Mouse (Mus musculus): ENCODE measurements around the gene Kcnn4. TPM values are rescaled to one million over a fixed set of nuclear protein-coding genes. Genes with fewer than 3 reads are reported as not detected.
A peak's percentile ranks its signal among the peaks of the same experiment; 100 is the strongest.

Gene Kcnn4
- polyA plus RNA-seq, 1 experiment = 72.1 TPM

- peak; percentile 89 for TF ChIP-seq GATA1 (IDR thresholded peaks at IDR 0.05; ENCODE audit: low read length)
Measured at GRCm38 (mm10) chr7:24377091-24377865, 7.2 kb downstream of the Kcnn4 start.

DNA sequence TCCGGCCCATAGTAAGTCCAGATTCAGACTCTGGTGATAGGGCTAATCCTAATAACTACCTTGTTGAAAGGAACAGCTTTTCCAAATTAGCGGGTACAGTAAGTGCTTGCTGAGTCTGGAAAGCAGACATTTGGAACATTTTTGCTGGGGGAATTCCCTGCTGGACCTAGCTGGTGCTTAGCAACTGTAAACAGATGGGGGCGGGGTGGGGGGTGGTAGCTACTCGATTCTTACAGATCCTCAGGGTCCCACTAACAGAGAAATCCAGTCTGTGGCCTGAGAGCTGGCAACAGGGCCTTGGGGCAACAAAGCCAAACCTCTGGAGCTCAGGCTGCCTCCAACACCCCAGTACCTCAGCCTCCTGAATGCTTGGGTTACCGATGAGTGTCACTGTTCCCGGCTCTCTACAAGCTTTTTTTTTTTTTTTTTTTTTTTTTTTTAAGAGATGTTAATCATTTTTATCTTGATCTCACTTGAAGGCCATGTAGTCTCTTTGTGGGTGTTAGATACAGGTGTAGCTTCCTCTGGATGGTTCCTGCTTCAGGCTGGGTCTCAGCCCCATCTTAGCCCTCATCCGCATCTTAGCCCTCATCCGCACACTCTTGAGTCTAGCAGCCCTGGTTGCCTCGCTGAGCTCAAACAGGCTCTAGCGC is 8.1 kb downstream of the Kcnn4 start:
- no peak for TF ChIP-seq GATA1 (IDR thresholded peaks at IDR 0.05; ENCODE audit: low read length)

DNA sequence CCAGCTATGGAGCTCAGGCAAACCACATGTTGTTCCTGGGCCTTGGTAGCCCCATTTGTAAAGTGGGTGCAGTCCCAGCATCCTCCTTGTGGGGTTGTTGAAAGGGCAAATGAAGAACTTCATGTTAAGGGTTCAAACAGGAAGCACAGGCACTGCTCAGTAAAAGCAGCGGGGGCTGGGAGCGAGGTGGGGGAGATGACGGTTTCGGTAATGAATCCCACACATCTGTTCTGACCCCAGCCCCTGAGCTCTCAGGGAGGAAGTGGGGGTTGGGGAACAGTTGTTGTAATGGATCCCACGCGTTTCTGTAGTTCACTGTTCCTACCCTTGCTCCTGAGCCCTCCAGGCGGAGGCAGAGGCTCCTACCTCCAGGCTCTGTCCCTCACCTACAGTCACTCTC is 9.9 kb downstream of the Kcnn4 start:
- TF ChIP-seq GATA1 (IDR thresholded peaks at IDR 0.05; ENCODE audit: low read length) = no peak

DNA sequence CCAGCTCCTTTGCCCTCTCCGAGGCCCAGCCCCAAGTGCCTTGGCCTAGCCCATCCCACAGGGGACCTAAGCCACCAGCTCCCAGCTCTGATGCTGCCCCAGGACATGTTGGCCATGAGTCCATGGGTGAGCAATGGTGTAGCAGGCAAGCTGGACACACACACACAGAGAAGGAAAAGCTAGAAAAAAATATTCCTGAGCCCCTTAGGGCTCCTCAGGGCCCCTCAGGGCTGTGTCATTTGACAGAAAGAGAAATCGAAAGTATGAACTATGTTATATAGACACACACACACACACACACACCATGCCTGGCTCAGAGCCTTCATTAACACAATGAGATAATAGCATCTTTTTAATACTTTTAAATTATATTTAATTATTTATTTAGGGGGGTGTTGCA is 10.3 kb downstream of the Kcnn4 start:
- TF ChIP-seq GATA1 (IDR thresholded peaks at IDR 0.05; ENCODE audit: low read length) = no peak

- TF ChIP-seq GATA1 (IDR thresholded peaks at IDR 0.05; ENCODE audit: low read length) = no peak
Measured at GRCm38 (mm10) chr7:24382730-24383372, 12.8 kb downstream of the Kcnn4 start.

DNA sequence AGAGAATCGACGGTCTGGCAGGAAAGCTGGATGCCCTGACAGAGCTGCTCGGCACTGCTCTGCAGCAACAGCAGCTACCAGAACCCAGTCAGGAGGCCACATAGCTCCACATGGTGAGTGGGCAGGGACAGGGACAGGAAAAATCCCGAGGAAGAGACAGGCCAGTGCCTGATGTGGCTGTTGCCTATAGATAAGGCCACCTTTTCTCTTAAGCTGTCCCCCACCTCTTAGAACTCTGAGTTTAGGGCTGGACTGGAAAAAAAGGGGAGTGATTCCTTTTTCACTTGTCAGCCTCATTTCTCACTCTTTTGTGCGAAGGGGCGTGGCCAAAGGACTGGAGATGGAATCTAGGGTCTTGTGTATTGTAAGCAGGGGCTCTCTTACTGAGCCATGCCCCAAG is 14.0 kb downstream of the Kcnn4 start:
- no peak for TF ChIP-seq GATA1 (IDR thresholded peaks at IDR 0.05; ENCODE audit: low read length)

DNA sequence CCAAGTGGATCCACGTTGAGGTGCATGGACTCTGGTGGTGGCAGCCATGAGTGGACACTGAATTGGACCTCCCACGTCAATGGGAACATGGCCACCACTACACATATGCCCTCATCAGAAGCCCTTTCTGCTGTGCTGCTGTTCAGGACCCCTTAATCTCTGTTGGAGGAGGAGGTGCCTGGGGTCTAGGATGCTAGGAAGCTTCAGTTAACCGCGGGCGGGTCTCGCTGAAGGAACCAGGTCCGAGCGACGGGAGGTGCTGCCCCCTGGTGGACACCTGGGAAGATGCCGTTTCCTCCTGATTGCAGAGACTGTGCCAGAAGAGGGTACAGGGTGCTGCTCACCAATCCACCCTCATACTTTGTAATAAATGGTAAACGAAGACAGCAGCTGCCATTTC is 14.8 kb downstream of the Kcnn4 start:
- TF ChIP-seq GATA1 (IDR thresholded peaks at IDR 0.05; ENCODE audit: low read length) = no peak

DNA sequence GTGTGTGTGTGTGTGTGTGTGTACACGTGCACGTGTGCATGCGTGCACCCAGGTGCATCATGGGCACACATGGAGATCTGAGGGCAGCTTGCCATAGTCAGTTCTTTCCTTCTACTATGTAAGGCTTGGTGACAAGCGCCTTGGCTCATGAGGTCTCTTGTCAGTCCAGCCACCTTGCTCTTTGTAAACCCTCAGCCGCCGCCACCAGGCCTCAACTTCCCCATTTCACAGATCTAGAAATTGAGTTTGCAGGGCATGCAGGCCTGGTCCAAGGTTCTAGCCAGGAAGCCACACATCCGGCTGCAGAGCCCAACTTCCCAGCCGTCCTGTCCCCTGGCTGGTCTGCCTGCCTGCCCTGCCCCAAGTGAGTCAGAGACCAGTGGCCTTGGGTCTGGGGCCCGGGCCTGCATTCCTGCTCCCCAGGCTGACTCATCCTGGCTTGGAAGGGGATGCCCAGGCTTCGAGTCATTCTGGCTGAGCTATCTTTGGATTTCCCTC is 17.0 kb downstream of the Kcnn4 start:
- no peak for TF ChIP-seq GATA1 (IDR thresholded peaks at IDR 0.05; ENCODE audit: low read length)

DNA sequence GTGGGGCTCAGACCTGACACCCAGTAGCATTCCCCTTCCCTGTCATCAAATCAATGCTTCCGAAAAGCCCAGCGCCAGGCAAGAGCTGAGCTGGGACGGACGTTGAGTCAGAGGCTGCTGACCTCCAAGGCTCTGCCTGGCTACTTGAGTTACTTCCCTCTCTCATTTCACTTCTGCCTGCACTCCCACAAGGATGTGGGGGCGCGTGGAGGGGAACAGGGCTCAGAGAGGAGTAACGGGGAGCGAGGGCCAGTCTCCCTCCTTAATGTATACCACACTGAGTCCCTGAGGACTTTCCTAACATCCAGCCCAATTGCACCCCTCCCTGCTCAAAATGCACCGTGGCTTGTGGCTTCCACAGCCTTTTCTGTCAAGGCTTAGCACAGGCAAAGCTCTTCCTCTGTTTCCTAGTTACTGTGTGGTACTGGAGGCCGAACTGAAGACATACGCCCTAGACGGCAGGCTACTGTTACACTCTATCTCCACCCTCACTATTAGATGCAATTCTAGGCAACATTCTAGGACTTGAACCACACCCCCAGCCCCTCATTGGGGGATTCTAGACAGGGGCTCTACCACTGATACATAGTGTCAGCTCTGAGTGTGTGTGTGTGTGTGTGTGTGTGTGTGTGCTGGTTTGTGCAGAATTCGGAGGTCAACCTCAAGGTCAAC is 19.6 kb downstream of the Kcnn4 start:
- TF ChIP-seq GATA1 (IDR thresholded peaks at IDR 0.05; ENCODE audit: low read length) = no peak

- no peak for TF ChIP-seq GATA1 (IDR thresholded peaks at IDR 0.05; ENCODE audit: low read length)
Measured at GRCm38 (mm10) chr7:24390512-24390911, 20.4 kb downstream of the Kcnn4 start.

DNA sequence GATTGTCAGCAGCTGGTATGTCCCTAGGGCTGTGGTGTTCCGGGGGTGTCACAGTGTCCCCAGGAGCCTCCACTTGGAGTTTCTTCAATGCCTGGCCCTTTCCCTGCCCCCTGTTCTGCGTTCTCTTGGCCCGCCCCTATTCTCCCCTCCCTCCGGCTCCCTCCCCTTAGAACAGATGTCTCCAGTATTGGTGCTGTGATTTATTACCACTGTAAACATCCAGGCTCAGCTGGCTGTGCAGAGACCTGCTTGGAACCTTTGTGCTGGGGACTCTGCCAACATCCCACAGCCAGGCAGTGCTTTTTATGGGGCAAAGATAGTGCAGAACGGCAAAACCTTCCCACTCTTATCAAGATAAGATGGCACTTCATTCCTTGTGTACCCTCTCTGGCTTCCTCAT is 21.0 kb downstream of the Kcnn4 start:
- TF ChIP-seq GATA1 (IDR thresholded peaks at IDR 0.05; ENCODE audit: low read length) = peak; percentile 26

- no peak for TF ChIP-seq GATA1 (IDR thresholded peaks at IDR 0.05; ENCODE audit: low read length)
Measured at GRCm38 (mm10) chr7:24391687-24392086, 21.6 kb downstream of the Kcnn4 start.

DNA sequence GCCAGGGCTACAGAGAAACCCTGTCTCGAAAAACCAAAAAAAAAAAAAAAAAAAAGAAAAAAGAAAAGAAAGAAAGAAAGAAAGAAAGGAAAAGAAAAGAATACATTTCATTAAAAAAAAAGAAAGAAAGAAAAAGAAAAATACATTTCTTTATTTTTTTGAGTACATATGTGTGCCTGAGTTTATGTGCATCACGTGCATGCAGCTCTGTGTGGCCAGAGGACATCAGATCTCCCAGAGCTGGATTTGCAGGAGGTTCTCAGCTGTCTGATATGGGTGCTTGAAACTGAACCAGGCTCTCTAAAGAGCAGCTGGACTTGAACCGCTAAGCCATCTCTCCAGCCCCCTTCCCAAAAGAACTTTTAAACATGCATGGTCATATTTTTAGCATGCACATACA is 24.0 kb downstream of the Kcnn4 start:
- TF ChIP-seq GATA1 (IDR thresholded peaks at IDR 0.05; ENCODE audit: low read length) = no peak

- TF ChIP-seq GATA1 (IDR thresholded peaks at IDR 0.05; ENCODE audit: low read length) = peak; percentile 51
Measured at GRCm38 (mm10) chr7:24394475-24395161, 24.6 kb downstream of the Kcnn4 start.

GRCm38 (mm10) chr7:24396832-24397231 is 26.8 kb downstream of the Kcnn4 start:
- peak; percentile 58 for TF ChIP-seq GATA1 (IDR thresholded peaks at IDR 0.05; ENCODE audit: low read length)
